Mouse (Mus musculus): ENCODE measurements at regions not wholly inside any gene's neighbourhood (a gene's known extent, or its start where the extent isn't known, plus 50 kb on each side); places are given as distances from the start of the nearest gene placed in this dataset.

DNA sequence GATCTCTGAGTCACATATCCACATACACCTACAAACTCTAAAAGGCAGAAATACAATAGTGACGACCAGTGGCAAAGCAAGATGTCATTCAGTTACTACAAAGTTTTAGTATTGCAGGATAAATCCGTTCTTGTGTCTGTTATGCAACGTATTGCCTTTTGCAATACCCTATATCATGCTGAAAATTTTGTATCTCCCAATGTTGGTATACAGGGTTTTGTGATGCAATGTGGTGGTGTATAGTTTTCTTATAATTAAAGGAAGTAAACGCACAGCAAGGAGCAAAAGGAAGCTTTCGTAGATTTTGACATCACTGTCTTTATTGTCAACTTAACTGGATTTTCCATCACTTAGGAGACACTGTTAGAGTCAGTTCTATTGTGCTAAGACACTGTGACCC, 231.5 kb upstream of the Crim1 start:
- no peak for TF ChIP-seq CTCF (IDR thresholded peaks at IDR 0.05; ENCODE audit: low read depth, low read length)
- TF ChIP-seq POLR2A (IDR thresholded peaks at IDR 0.05; ENCODE audit: extremely low read depth, insufficient read depth, low read length) = no peak

Measured in liver, adult 2 months (tissue).